Mouse (Mus musculus): ENCODE results near the gene Pagr1b.

Pagr1b gene

GRCm38 (mm10) chr7:127019306-127019960 is 3.1 kb upstream of the Pagr1b start:
- no peak for DNase-seq (ENCODE audit: low spot score)

- no peak for DNase-seq (ENCODE audit: low spot score)
Observed at GRCm38 (mm10) chr7:127018416-127019305, 2.4 kb upstream of the Pagr1b start.

- DNase-seq (ENCODE audit: low spot score): no peak
Observed at GRCm38 (mm10) chr7:127017950-127018345, 1.7 kb upstream of the Pagr1b start.

- DNase-seq (ENCODE audit: low spot score): peak; percentile 98
Observed at GRCm38 (mm10) chr7:127016971-127017949, 976 bp upstream of the Pagr1b start, which contains the start of gene Pagr1a. TSS of gene Pagr1a (minus strand) at chr7:127017352.

GRCm38 (mm10) chr7:127016486-127016938 is 228 bp upstream of the Pagr1b start:
- DNase-seq (ENCODE audit: low spot score): no peak

GRCm38 (mm10) chr7:127016081-127016480 is 203 bp downstream of the Pagr1b start:
- peak; percentile 49 for DNase-seq (ENCODE audit: low spot score)

- DNase-seq (ENCODE audit: low spot score): no peak
Observed at GRCm38 (mm10) chr7:127014993-127015392, 1.3 kb downstream of the Pagr1b start.

- peak; percentile 82 for DNase-seq (ENCODE audit: low spot score)
Observed at GRCm38 (mm10) chr7:127014320-127014719, 2.0 kb downstream of the Pagr1b start, which contains the start of gene Mvp. TSS of gene Mvp (minus strand) at chr7:127014621.

GRCm38 (mm10) chr7:127013385-127013784 is 2.9 kb downstream of the Pagr1b start:
- no peak for DNase-seq (ENCODE audit: low spot score)

GRCm38 (mm10) chr7:127012845-127013244 is 3.4 kb downstream of the Pagr1b start:
- no peak for DNase-seq (ENCODE audit: low spot score)

GRCm38 (mm10) chr7:127012374-127012773 is 3.9 kb downstream of the Pagr1b start:
- no peak for DNase-seq (ENCODE audit: low spot score)

GRCm38 (mm10) chr7:127011717-127012116 is 4.6 kb downstream of the Pagr1b start:
- DNase-seq (ENCODE audit: low spot score): no peak

- no peak for DNase-seq (ENCODE audit: low spot score)
Observed at GRCm38 (mm10) chr7:127011051-127011450, 5.2 kb downstream of the Pagr1b start.

GRCm38 (mm10) chr7:127009307-127010085 is 6.8 kb downstream of the Pagr1b start:
- no peak for DNase-seq (ENCODE audit: low spot score)

- peak; percentile 77 for DNase-seq (ENCODE audit: low spot score)
Observed at GRCm38 (mm10) chr7:127008239-127009019, 7.9 kb downstream of the Pagr1b start.

- no peak for DNase-seq (ENCODE audit: low spot score)
Observed at GRCm38 (mm10) chr7:127007313-127008024, 8.8 kb downstream of the Pagr1b start.

- DNase-seq (ENCODE audit: low spot score): no peak
Observed at GRCm38 (mm10) chr7:127004122-127004875, 12.0 kb downstream of the Pagr1b start.

- DNase-seq (ENCODE audit: low spot score): no peak
Observed at GRCm38 (mm10) chr7:127003620-127004019, 12.7 kb downstream of the Pagr1b start.

GRCm38 (mm10) chr7:126999568-126999967 is 16.7 kb downstream of the Pagr1b start:
- no peak for DNase-seq (ENCODE audit: low spot score)
